Mouse (Mus musculus) forebrain, postnatal 0 days (tissue): ENCODE measurements at regions not wholly inside any gene's neighbourhood (a gene's known extent, or its start where the extent isn't known, plus 50 kb on each side); places are given as distances from the start of the nearest gene placed in this dataset.

Source experiments
- ATAC-seq: fragments of 200-750 bp; cut with Nextera tagmentation; 2 replicates; pipeline ENCODE4 v1.8.0; 2017; ENCODE audit warnings: mild to moderate bottlenecking, moderate library complexity
- DNase-seq: peaks from one replicate; pipeline ENCODE4 v3.0.0-alpha.2; 2015
- H3K27ac ChIP-seq: fragments of 300-500 bp; sonication (generic); 2 replicates; pipeline ENCODE4 v1.5.1; 2014; ENCODE audit warnings: low read depth, mild to moderate bottlenecking, antibody characterized with exemption, low read length, moderate library complexity, mixed read lengths
- H3K27me3 ChIP-seq: fragments of 300-500 bp; sonication (generic); 2 replicates; pipeline ENCODE4 v1.6.1; 2014; ENCODE audit warnings: mild to moderate bottlenecking, low read length, mixed read lengths; ENCODE audit not compliant: insufficient read depth
- H3K36me3 ChIP-seq: fragments of 300-500 bp; sonication (generic); 2 replicates; pipeline ENCODE4 v1.6.1; 2014; ENCODE audit warnings: mild to moderate bottlenecking, moderate library complexity; ENCODE audit not compliant: insufficient read depth
- H3K4me1 ChIP-seq: fragments of 300-500 bp; sonication (generic); 2 replicates; pipeline ENCODE4 v1.6.1; 2014; ENCODE audit warnings: antibody characterized with exemption; ENCODE audit not compliant: insufficient read depth
- H3K4me2 ChIP-seq: fragments of 300-500 bp; sonication (generic); 2 replicates; pipeline ENCODE4 v1.6.1; 2014; ENCODE audit warnings: low read depth, mild to moderate bottlenecking, moderate library complexity
- H3K4me3 ChIP-seq: fragments of 300-500 bp; sonication (generic); 2 replicates; pipeline ENCODE4 v1.5.1; 2014; ENCODE audit warnings: low read depth, low read length, mixed read lengths
- H3K9ac ChIP-seq: fragments of 300-500 bp; sonication (generic); 2 replicates; pipeline ENCODE4 v1.6.1; 2014; ENCODE audit warnings: mild to moderate bottlenecking
- H3K9me3 ChIP-seq: fragments of 300-500 bp; sonication (generic); 2 replicates; pipeline ENCODE4 v1.6.1; 2016; ENCODE audit warnings: low read length
- CTCF ChIP-seq: sonication (generic); IDR thresholded peaks from 2 replicates; pipeline ENCODE4 v1.5.1; 2016; ENCODE audit warnings: antibody characterized with exemption, control low read depth, low read depth
- WGBS: fragments of 180-500 bp; shearing (Covaris S2); extraction: QIAGEN DNeasy Blood & Tissue Kit; methylation state at CpG from one replicate; pipeline ENCODE4 v1.1.7; 2014; 5-methylcytosine and 5-hydroxymethylcytosine counted together

GRCm38 (mm10) chr13:46193131-46193530 lies 80.4 kb upstream of the Stmnd1 start:
- no peak for TF ChIP-seq CTCF
- H3K4me2 ChIP-seq = no peak overlapping the region
- H3K36me3 ChIP-seq = no peaks in the 10 kb centered on the region
- no peak overlapping the region for H3K4me3 ChIP-seq
- WGBS = 71% methylated on average over 1 of the region's 1 CpGs
- H3K9me3 ChIP-seq = no peaks in the 10 kb centered on the region
- ATAC-seq = no peak
- no peak for DNase-seq
- no peak overlapping the region for H3K9ac ChIP-seq
- H3K27me3 ChIP-seq = no peaks in the 10 kb centered on the region
- H3K27ac ChIP-seq = 0 out of 2 replicates have a peak overlapping the region, but pooled peaks have one; percentile 4
- no peaks in the 10 kb centered on the region for H3K4me1 ChIP-seq

- Histone ChIP-seq H3K27me3 (no peaks in the 10 kb centered on the region), H3K9me3 (no peaks in the 10 kb centered on the region), H3K4me1 (no peaks in the 10 kb centered on the region), H3K9ac (no peak overlapping the region), H3K4me3 (no peak overlapping the region), H3K36me3 (no peaks in the 10 kb centered on the region), H3K4me2 (no peak overlapping the region), H3K27ac (no peak overlapping the region)
- 60% methylated on average over 2 of the region's 2 CpGs for WGBS
- DNase-seq (no peak), ATAC-seq (no peak)
- TF ChIP-seq CTCF = no peak
Measured at GRCm38 (mm10) chr13:46189726-46190125, 83.8 kb upstream of the Stmnd1 start.

- no peak for ATAC-seq
- H3K4me3 ChIP-seq = no peak overlapping the region
- H3K27me3 ChIP-seq = no peaks in the 10 kb centered on the region
- no peak for DNase-seq
- H3K9ac ChIP-seq = no peak overlapping the region
- no peak overlapping the region for H3K27ac ChIP-seq
- H3K4me1 ChIP-seq = 0 out of 2 replicates have a peak, but pooled peaks cover 12% of the 10 kb centered on the region
- WGBS = 75% methylated on average over 8 of the region's 8 CpGs
- no peaks in the 10 kb centered on the region for H3K9me3 ChIP-seq
- no peaks in the 10 kb centered on the region for H3K36me3 ChIP-seq
- H3K4me2 ChIP-seq = no peak overlapping the region
- peak; percentile 11; the same call in 1 of the 2 replicates for TF ChIP-seq CTCF
Measured at GRCm38 (mm10) chr13:46182851-46183250, 90.7 kb upstream of the Stmnd1 start.

- WGBS = 6% methylated on average over 12 of the region's 12 CpGs
- Histone ChIP-seq H3K36me3 (no peaks in the 10 kb centered on the region), H3K27me3 (no peaks in the 10 kb centered on the region), H3K9me3 (no peaks in the 10 kb centered on the region), H3K9ac (no peak overlapping the region), H3K4me1 (0 out of 2 replicates have a peak, but pooled peaks cover 12% of the 10 kb centered on the region), H3K27ac (no peak overlapping the region), H3K4me2 (peak overlapping the region; percentile 31), H3K4me3 (no peak overlapping the region)
- peak; percentile 25; the same call in 1 of the 2 replicates for ATAC-seq
- TF ChIP-seq CTCF = no peak
- DNase-seq = peak; percentile 40
Measured at GRCm38 (mm10) chr13:46180606-46181133, 92.9 kb upstream of the Stmnd1 start.

GRCm38 (mm10) chr13:46179916-46180315 lies 93.6 kb upstream of the Stmnd1 start:
- no peaks in the 10 kb centered on the region for H3K9me3 ChIP-seq
- H3K27me3 ChIP-seq = no peaks in the 10 kb centered on the region
- no peak for ATAC-seq
- DNase-seq = no peak
- no peak overlapping the region for H3K4me2 ChIP-seq
- H3K9ac ChIP-seq = no peak overlapping the region
- no peak overlapping the region for H3K27ac ChIP-seq
- no peaks in the 10 kb centered on the region for H3K36me3 ChIP-seq
- TF ChIP-seq CTCF = no peak
- H3K4me3 ChIP-seq = no peak overlapping the region
- H3K4me1 ChIP-seq = 0 out of 2 replicates have a peak, but pooled peaks cover 12% of the 10 kb centered on the region
- 76% methylated on average over 3 of the region's 3 CpGs for WGBS

GRCm38 (mm10) chr13:46173103-46173502 lies 100.4 kb upstream of the Stmnd1 start:
- Histone ChIP-seq H3K27ac (no peak overlapping the region), H3K36me3 (no peaks in the 10 kb centered on the region), H3K4me2 (no peak overlapping the region), H3K4me3 (no peak overlapping the region), H3K27me3 (no peaks in the 10 kb centered on the region), H3K9ac (no peak overlapping the region), H3K4me1 (no peaks in the 10 kb centered on the region), H3K9me3 (no peaks in the 10 kb centered on the region)
- ATAC-seq (peak; percentile 85), DNase-seq (peak; percentile 70)
- no peak for TF ChIP-seq CTCF
- WGBS = 9% methylated on average over 8 of the region's 8 CpGs

- H3K4me3 ChIP-seq = peak overlapping the region; percentile 22; the same call in 1 of the 2 replicates
- H3K27me3 ChIP-seq = no peaks in the 10 kb centered on the region
- H3K4me1 ChIP-seq = peaks cover 7% of the 10 kb centered on the region; the same call in 1 of the 2 replicates
- TF ChIP-seq CTCF = peak; percentile 98
- H3K27ac ChIP-seq = 0 out of 2 replicates have a peak overlapping the region, but pooled peaks have one; percentile 30
- peak overlapping the region; percentile 38 for H3K4me2 ChIP-seq
- DNase-seq (peak; percentile 91), ATAC-seq (peak; percentile 93)
- no peaks in the 10 kb centered on the region for H3K36me3 ChIP-seq
- H3K9me3 ChIP-seq = no peaks in the 10 kb centered on the region
- H3K9ac ChIP-seq = peak overlapping the region; percentile 41
- under 1% methylated on average over 10 of the region's 10 CpGs for WGBS
Measured at GRCm38 (mm10) chr13:46162025-46162374, 111.5 kb upstream of the Stmnd1 start.
